Mouse (Mus musculus) MEL (cell line): Measurements from ENCODE around the gene Ranbp3l. TPM values are rescaled to one million over a fixed set of nuclear protein-coding genes. Genes with fewer than 3 reads are reported as not detected.
A peak's percentile ranks its signal among the peaks of the same experiment; 100 is the strongest.

Experiments
- DNase-seq: peaks from one replicate; pipeline ENCODE4 v3.0.0; 2011; ENCODE audit warnings: low read depth, low spot score
- H3K27ac ChIP-seq: 2 replicates; pipeline ENCODE4 v1.5.1; 2012; ENCODE audit warnings: low read depth, mild to moderate bottlenecking, control low read depth, low read length, moderate library complexity; ENCODE audit not compliant: control insufficient read depth
- H3K27me3 ChIP-seq, 2 experiments: fragments of 150-350 bp in 1 of 2; sonication (generic) in 1 of 2; 2 replicates each; pipeline ENCODE4 v1.6.1; 2012; ENCODE audit warnings: low read length in 2 of 2, mild to moderate bottlenecking in 2 of 2, improper control_type of control experiment in 1 of 2, moderate library complexity in 1 of 2; ENCODE audit not compliant: insufficient read depth in 2 of 2, control insufficient read depth in 1 of 2
- H3K36me3 ChIP-seq, 2 experiments: 2 replicates each; pipeline ENCODE4 v1.6.1; 2012 to 2014; ENCODE audit warnings: low read length in 2 of 2, improper control_type of control experiment in 1 of 2, inconsistent platforms in 1 of 2, mild to moderate bottlenecking in 1 of 2; ENCODE audit not compliant: insufficient read depth in 2 of 2, control insufficient read depth in 1 of 2
- H3K4me1 ChIP-seq, 2 experiments: fragments of 150-350 bp in 1 of 2; sonication (generic) in 1 of 2; 2 replicates each; pipeline ENCODE4 v1.6.1; 2012; ENCODE audit warnings: low read length in 2 of 2, improper control_type of control experiment in 1 of 2, mild to moderate bottlenecking in 1 of 2; ENCODE audit not compliant: insufficient read depth in 2 of 2, control insufficient read depth in 1 of 2
- H3K4me3 ChIP-seq, 2 experiments: fragments of 150-350 bp in 1 of 2; sonication (generic) in 1 of 2; 2 replicates each; pipeline ENCODE4 v1.5.1; 2012; ENCODE audit warnings: low read depth in 2 of 2, low read length in 2 of 2, mild to moderate bottlenecking in 2 of 2, moderate library complexity in 2 of 2, control low read depth in 1 of 2, improper control_type of control experiment in 1 of 2; ENCODE audit not compliant: control insufficient read depth in 1 of 2, insufficient read depth in 1 of 2
- H3K79me2 ChIP-seq: 2 replicates; pipeline ENCODE4 v1.6.1; 2012; ENCODE audit warnings: mild to moderate bottlenecking, low read length, moderate library complexity; ENCODE audit not compliant: control insufficient read depth, poor library complexity, insufficient read depth
- H3K9ac ChIP-seq: 2 replicates; pipeline ENCODE4 v1.6.1; 2012; ENCODE audit warnings: low read depth, mild to moderate bottlenecking, control low read depth, low read length, moderate library complexity; ENCODE audit not compliant: control insufficient read depth, poor library complexity, severe bottlenecking
- H3K9me3 ChIP-seq: fragments of 150-350 bp; sonication (generic); replicated peaks from 2 replicates; pipeline ENCODE4 v1.6.1; 2012; ENCODE audit warnings: mild to moderate bottlenecking, low read length, improper control_type of control experiment, moderate library complexity; ENCODE audit not compliant: insufficient read depth
- BHLHE40 ChIP-seq: IDR thresholded peaks from 2 replicates; pipeline ENCODE4 v1.6.1; 2012; ENCODE audit warnings: low read depth, mild to moderate bottlenecking, inconsistent platforms, low read length, improper control_type of control experiment, borderline replicate concordance
- CHD1 ChIP-seq: IDR thresholded peaks from 2 replicates; pipeline ENCODE4 v1.6.1; 2012; ENCODE audit warnings: low read depth, mild to moderate bottlenecking, inconsistent platforms, low read length, improper control_type of control experiment
- CHD2 ChIP-seq: IDR thresholded peaks from 2 replicates; pipeline ENCODE4 v1.6.1; 2011; ENCODE audit warnings: low read length, improper control_type of control experiment
- E2F4 ChIP-seq: IDR thresholded peaks from 2 replicates; pipeline ENCODE4 v1.6.1; 2011; ENCODE audit warnings: low read depth, low read length, improper control_type of control experiment, borderline replicate concordance
- EP300 ChIP-seq, 2 experiments: IDR thresholded peaks; 2 replicates each; pipeline ENCODE4 v1.6.1; 2011; ENCODE audit warnings: improper control_type of control experiment in 2 of 2, low read length in 2 of 2, low read depth in 1 of 2, mild to moderate bottlenecking in 1 of 2
- ETS1 ChIP-seq: IDR thresholded peaks from 2 replicates; pipeline ENCODE4 v1.6.1; 2012; ENCODE audit warnings: low read depth, mild to moderate bottlenecking, inconsistent platforms, low read length, improper control_type of control experiment, moderate library complexity
- GABPA ChIP-seq: IDR thresholded peaks from 2 replicates; pipeline ENCODE4 v1.6.1; 2012; ENCODE audit warnings: low read depth, mild to moderate bottlenecking, inconsistent platforms, low read length, improper control_type of control experiment, moderate library complexity
- GATA1 ChIP-seq: IDR thresholded peaks from 2 replicates; pipeline ENCODE4 v1.6.1; 2011; ENCODE audit warnings: low read depth, low read length, improper control_type of control experiment
- HCFC1 ChIP-seq: IDR thresholded peaks from 2 replicates; pipeline ENCODE4 v1.6.1; 2012; ENCODE audit warnings: low read depth, mild to moderate bottlenecking, inconsistent platforms, low read length, improper control_type of control experiment, moderate library complexity
- KAT2A ChIP-seq: conservative IDR thresholded peaks from 2 replicates; pipeline ENCODE4 v1.6.1; 2012; ENCODE audit warnings: low read depth, low read length, improper control_type of control experiment, inconsistent platforms
- MAZ ChIP-seq: IDR thresholded peaks from 2 replicates; pipeline ENCODE4 v1.6.1; 2012; ENCODE audit warnings: low read depth, mild to moderate bottlenecking, inconsistent platforms, low read length, improper control_type of control experiment
- MEF2A ChIP-seq: IDR thresholded peaks from 2 replicates; pipeline ENCODE4 v1.6.1; 2014; ENCODE audit warnings: low read depth, mild to moderate bottlenecking, inconsistent platforms, low read length, improper control_type of control experiment; ENCODE audit not compliant: poor library complexity, insufficient replicate concordance, severe bottlenecking; ENCODE audit errors: extremely low read depth
- MXI1 ChIP-seq: IDR thresholded peaks from 2 replicates; pipeline ENCODE4 v1.6.1; 2011; ENCODE audit warnings: mild to moderate bottlenecking, low read depth, low read length, improper control_type of control experiment
- MYB ChIP-seq: IDR thresholded peaks from 2 replicates; pipeline ENCODE4 v1.6.1; 2011; ENCODE audit warnings: mild to moderate bottlenecking, low read depth, low read length, improper control_type of control experiment
- MYC ChIP-seq: IDR thresholded peaks from 2 replicates; pipeline ENCODE4 v1.6.1; 2011; ENCODE audit warnings: low read depth, mild to moderate bottlenecking, low read length, improper control_type of control experiment, moderate library complexity
- NELFE ChIP-seq: IDR thresholded peaks from 2 replicates; pipeline ENCODE4 v1.6.1; 2011; ENCODE audit warnings: low read depth, low read length, improper control_type of control experiment
- NRF1 ChIP-seq: IDR thresholded peaks from 2 replicates; pipeline ENCODE4 v1.6.1; 2014; ENCODE audit warnings: low read depth, mild to moderate bottlenecking, inconsistent platforms, low read length, improper control_type of control experiment, moderate library complexity; ENCODE audit not compliant: poor library complexity, insufficient read depth, severe bottlenecking
- POLR2A ChIP-seq, 2 experiments: IDR thresholded peaks; 2 replicates each; pipeline ENCODE4 v1.6.1; 2011 to 2012; ENCODE audit warnings: low read length in 2 of 2, mild to moderate bottlenecking in 2 of 2, control low read depth in 1 of 2, improper control_type of control experiment in 1 of 2, low read depth in 1 of 2, moderate library complexity in 1 of 2; ENCODE audit not compliant: control insufficient read depth in 1 of 2, insufficient read depth in 1 of 2, poor library complexity in 1 of 2
- POLR2AphosphoS2 ChIP-seq: IDR thresholded peaks from 2 replicates; pipeline ENCODE4 v1.6.1; 2011; ENCODE audit warnings: low read length, improper control_type of control experiment
- RCOR1 ChIP-seq: IDR thresholded peaks from 2 replicates; pipeline ENCODE4 v1.6.1; 2012; ENCODE audit warnings: low read depth, mild to moderate bottlenecking, inconsistent platforms, low read length, improper control_type of control experiment
- SIN3A ChIP-seq: IDR thresholded peaks from 2 replicates; pipeline ENCODE4 v1.6.1; 2012; ENCODE audit warnings: low read length, improper control_type of control experiment, inconsistent platforms
- SMC3 ChIP-seq: IDR thresholded peaks from 2 replicates; pipeline ENCODE4 v1.6.1; 2011; ENCODE audit warnings: low read depth, low read length, improper control_type of control experiment
- TAL1 ChIP-seq: IDR thresholded peaks from 2 replicates; pipeline ENCODE4 v1.6.1; 2012; ENCODE audit warnings: mild to moderate bottlenecking, inconsistent platforms, low read length, moderate library complexity, mixed read lengths
- TBP ChIP-seq: IDR thresholded peaks from 2 replicates; pipeline ENCODE4 v1.8.0; 2011; ENCODE audit warnings: low read depth, low read length, improper control_type of control experiment
- TCF12 ChIP-seq: IDR thresholded peaks from 2 replicates; pipeline ENCODE4 v1.6.1; 2014; ENCODE audit warnings: low read depth, mild to moderate bottlenecking, inconsistent platforms, low read length, improper control_type of control experiment, moderate library complexity
- UBTF ChIP-seq: IDR thresholded peaks from 2 replicates; pipeline ENCODE4 v1.6.1; 2012; ENCODE audit warnings: low read depth, mild to moderate bottlenecking, inconsistent platforms, low read length, improper control_type of control experiment, moderate library complexity, borderline replicate concordance; ENCODE audit not compliant: insufficient read depth
- ZC3H11A ChIP-seq: IDR thresholded peaks from 2 replicates; pipeline ENCODE4 v1.6.1; 2012; ENCODE audit warnings: low read depth, mild to moderate bottlenecking, inconsistent platforms, low read length, improper control_type of control experiment
- ZKSCAN1 ChIP-seq: IDR thresholded peaks from 2 replicates; pipeline ENCODE4 v1.6.1; 2012; ENCODE audit warnings: low read depth, mild to moderate bottlenecking, inconsistent platforms, low read length, improper control_type of control experiment, moderate library complexity
- ZMIZ1 ChIP-seq: IDR thresholded peaks from 2 replicates; pipeline ENCODE4 v1.6.1; 2012; ENCODE audit warnings: low read depth, mild to moderate bottlenecking, inconsistent platforms, low read length, improper control_type of control experiment, moderate library complexity
- polyA plus RNA-seq, 2 experiments: library from polyadenylated mRNA; stranded (reverse) in 1 of 2; unstranded in 1 of 2; fragments of >175 nt in 1 of 2; fragments of >200 nt in 1 of 2; gene quantifications; 2 replicates each; pipeline versions ENCODE4 v1.2.1 to v1.2.4; 2012; ENCODE audit warnings: low replicate concordance in 2 of 2, low read depth in 1 of 2; ENCODE audit not compliant: insufficient read length in 2 of 2, insufficient read depth in 1 of 2, missing spikeins in 1 of 2
- total RNA-seq: library from RNA; depleted of rRNA; stranded (reverse); fragments of 300-350 nt; gene quantifications from 2 replicates; pipeline ENCODE4 v1.2.3, GENCODE M21; 2012

The Ranbp3l gene
- total and polyA plus RNA-seq, 3 experiments = 0.06 TPM; not detected in 2

GRCm38 (mm10) chr15:9070353-9070752, 102.6 kb downstream of the Ranbp3l start (continued):
- TF ChIP-seq TAL1 = no peak

GRCm38 (mm10) chr15:9070912-9071555, 103.3 kb downstream of the Ranbp3l start, which contains the start of gene Nadk2:
TSS of gene Nadk2 (plus strand) at chr15:9071260.
- peaks cover 45% of the 10 kb centered on the region for H3K79me2 ChIP-seq
- H3K9me3 ChIP-seq = no peaks in the 10 kb centered on the region

GRCm38 (mm10) chr15:9071556-9072544, 104.1 kb downstream of the Ranbp3l start:
- H3K36me3 ChIP-seq = peaks cover 2 to 31% of the 10 kb centered on the region in 2 experiments
- no peaks in the 10 kb centered on the region for H3K9me3 ChIP-seq
- peak overlapping the region; percentile 95 to 98 for H3K4me3 ChIP-seq
- H3K27ac ChIP-seq = peak overlapping the region; percentile 100
- H3K4me1 ChIP-seq = peaks cover 14 to 19% of the 10 kb centered on the region in 2 experiments
- peaks cover 53% of the 10 kb centered on the region for H3K79me2 ChIP-seq
- DNase-seq = peak; percentile 66
- H3K27me3 ChIP-seq = no peaks in the 10 kb centered on the region
- H3K9ac ChIP-seq = peak overlapping the region; percentile 97
- TF ChIP-seq CHD2 (no peak), ZKSCAN1 (no peak), MYC (peak; percentile 24; the same call in 1 of the 2 replicates), NELFE (no peak), GATA1 (no peak), ZMIZ1 (peak; percentile 12; the same call in 1 of the 2 replicates), SMC3 (no peak), MXI1 (peak; percentile 91), RCOR1 (no peak), NRF1 (no peak), ETS1 (no peak), MYB (no peak), KAT2A (no peak), SIN3A (peak; percentile 44; the same call in 1 of the 2 replicates)

More at GRCm38 (mm10) chr15:9070912-9071555, 103.3 kb downstream of the Ranbp3l start, which contains the start of gene Nadk2:
- peaks cover 1 to 22% of the 10 kb centered on the region in 2 experiments for H3K36me3 ChIP-seq
- H3K27me3 ChIP-seq = no peaks in the 10 kb centered on the region
- peak within 1 kb of the TSS; percentile 95 to 98 for H3K4me3 ChIP-seq
- peak within 1 kb of the TSS; percentile 100 for H3K27ac ChIP-seq
- H3K9ac ChIP-seq = peak within 1 kb of the TSS; percentile 97
- peak; percentile 100 for DNase-seq
- TF ChIP-seq ZC3H11A (no peak), E2F4 (peak; percentile 99), POLR2A (IDR thresholded peaks at IDR 0.05; ENCODE audit: control insufficient read depth in 1 of 2, insufficient read depth in 1 of 2, low read depth in 1 of 2, low read length in 2 of 2, poor library complexity in 1 of 2) (peak; percentile 60 to 91), POLR2AphosphoS2 (peak; percentile 95), MAZ (peak; percentile 93; the same call in 1 of the 2 replicates), MYC (no peak), EP300 (IDR thresholded peaks at IDR 0.05; ENCODE audit: low read depth in 1 of 2, low read length in 2 of 2) (peak in 1 of 2 experiments; percentile 30; a peak in 1 of 4 replicates), NRF1 (peak; percentile 86), MYB (no peak), CHD1 (no peak), ZMIZ1 (peak; percentile 77; the same call in 1 of the 2 replicates), SIN3A (peak; percentile 89), ETS1 (peak; percentile 21; the same call in 1 of the 2 replicates), NELFE (peak; percentile 84), BHLHE40 (peak; percentile 64; the same call in 1 of the 2 replicates), HCFC1 (peak; percentile 64; the same call in 1 of the 2 replicates), TAL1 (no peak), SMC3 (no peak), GABPA (no peak), ZKSCAN1 (no peak), TCF12 (peak; percentile 61; the same call in 1 of the 2 replicates), CHD2 (no peak), UBTF (0 out of 2 replicates have a peak, but pooled peaks have one; percentile 89), TBP (peak; percentile 92), MEF2A (0 out of 2 replicates have a peak, but pooled peaks have one; percentile 13)
- H3K4me1 ChIP-seq = peaks cover 6 to 11% of the 10 kb centered on the region in 2 experiments
